Mouse (Mus musculus): ENCODE results near the gene Obox5.
"Not testable (repeated sequence)": the region's sequence is repeated elsewhere in the genome, so short reads cannot be mapped to it uniquely, and the experiment has no call there.

Gene Obox5

GRCm38 (mm10) chr7:15749831-15750230 lies at the start of gene Obox5:
Gene Obox5 (plus strand): TSS chr7:15750131.
- DNase-seq (ENCODE audit: low spot score) = not testable (repeated sequence)

GRCm38 (mm10) chr7:15749296-15749695 lies 635 bp upstream of the Obox5 start:
- not testable (repeated sequence) for DNase-seq (ENCODE audit: low spot score)

All from ovary, postnatal 36 days (tissue).